Comparison of ENCODE assay signal across 16 mouse cellular contexts in the genomic region with DNA sequence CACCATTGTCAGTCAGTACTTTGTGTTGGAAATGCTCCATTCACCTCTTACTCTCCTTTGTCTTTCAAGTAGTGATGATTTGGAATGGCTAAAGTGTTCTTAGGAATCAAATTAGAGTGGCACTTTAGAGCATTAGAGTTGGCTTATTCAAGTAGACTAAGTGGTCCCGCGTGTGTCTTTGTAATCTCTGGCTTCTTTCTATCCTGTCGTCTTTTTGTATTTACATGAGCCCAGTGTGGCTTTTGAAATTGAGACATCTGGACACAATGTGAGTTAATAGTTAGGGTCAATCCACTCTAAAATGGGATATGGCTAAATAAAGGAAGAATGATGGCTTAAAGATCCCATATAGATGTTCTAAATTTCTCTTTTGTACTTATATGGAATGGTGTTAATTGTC.
"Had no signal": no experiment of that assay in that cellular context is flagged by ENCODE, and none has a peak within 500 bp of the region (broad histone marks: within the 10 kb centered on the region; RNA-seq: fewer than 3 reads in every experiment).

No protein-coding gene starts in this region.

- DNase-seq: heart, postnatal 10 days; heart, postnatal 14 days; heart, postnatal 36 days; heart, postnatal 4 days; kidney, adult 11 months; kidney, adult 18-20 months; kidney, adult 2 months; kidney, adult 8-10 months; kidney, adult 9 months; kidney, postnatal 10 days; kidney, postnatal 14 days; kidney, postnatal 25 days; kidney, postnatal 36 days; kidney, postnatal 4 days; layer of hippocampus, adult 9-11 months; layer of hippocampus, postnatal 36 days had no signal
